Mouse (Mus musculus) stomach, postnatal 0 days (tissue): ENCODE measurements around the gene Tspan12. TPM values are rescaled to one million over a fixed set of nuclear protein-coding genes. Genes with fewer than 3 reads are reported as not detected.

Experiments used
- ATAC-seq: fragments of 200-750 bp; cut with Nextera tagmentation; 2 replicates; pipeline ENCODE4 v1.8.0; 2017; ENCODE audit not compliant: low FRiP score, low TSS enrichment
- DNase-seq: peaks from one replicate; pipeline ENCODE4 v3.0.0-alpha.2; 2016; ENCODE audit warnings: low spot score
- H3K27ac ChIP-seq: fragments of 300-500 bp; sonication (generic); replicated peaks from 2 replicates; pipeline ENCODE4 v1.5.1; 2014; ENCODE audit warnings: mild to moderate bottlenecking, control low read depth
- H3K27me3 ChIP-seq: fragments of 300-500 bp; sonication (generic); 2 replicates; pipeline ENCODE4 v1.6.1; 2014; ENCODE audit warnings: low read length; ENCODE audit not compliant: control insufficient read depth, insufficient read depth
- H3K36me3 ChIP-seq: fragments of 300-500 bp; sonication (generic); 2 replicates; pipeline ENCODE4 v1.6.1; 2014; ENCODE audit warnings: low read length, mixed read lengths; ENCODE audit not compliant: control insufficient read depth, insufficient read depth
- H3K4me1 ChIP-seq: fragments of 300-500 bp; sonication (generic); replicated peaks from 2 replicates; pipeline ENCODE4 v1.6.1; 2014; ENCODE audit warnings: antibody characterized with exemption; ENCODE audit not compliant: control insufficient read depth, insufficient read depth
- H3K4me2 ChIP-seq: fragments of 300-500 bp; sonication (generic); replicated peaks from 2 replicates; pipeline ENCODE4 v1.6.1; 2014; ENCODE audit warnings: low read depth, mild to moderate bottlenecking, control low read depth, moderate library complexity
- H3K4me3 ChIP-seq: fragments of 300-500 bp; sonication (generic); 2 replicates; pipeline ENCODE4 v1.5.1; 2014; ENCODE audit warnings: low read depth, low read length, control low read depth
- H3K9ac ChIP-seq: fragments of 300-500 bp; sonication (generic); 2 replicates; pipeline ENCODE4 v1.6.1; 2014; ENCODE audit warnings: mild to moderate bottlenecking, low read length, control low read depth, mixed read lengths
- H3K9me3 ChIP-seq: fragments of 300-500 bp; sonication (generic); 2 replicates; pipeline ENCODE4 v1.6.1; 2016; ENCODE audit warnings: low read length; ENCODE audit not compliant: control insufficient read depth
- CTCF ChIP-seq: IDR thresholded peaks from 2 replicates; pipeline ENCODE4 v1.5.1; 2016; ENCODE audit warnings: antibody characterized with exemption, low read depth, mild to moderate bottlenecking, moderate library complexity
- EP300 ChIP-seq: optimal IDR thresholded peaks from 2 replicates; pipeline ENCODE3; 2016; ENCODE audit warnings: antibody characterized with exemption
- WGBS: fragments of 180-500 bp; shearing (Covaris S2); extraction: QIAGEN DNeasy Blood & Tissue Kit; methylation state at CpG from one replicate; pipeline ENCODE4 v1.1.7; 2014; 5-methylcytosine and 5-hydroxymethylcytosine counted together
- polyA plus RNA-seq: library from polyadenylated mRNA; unstranded; fragments of >200 nt; fragmentation: Nextera tagmentation; extraction: Ambion mirVana; gene quantifications from 2 replicates; pipeline ENCODE4 v1.2.1, GENCODE M21; 2015

Gene Tspan12
- polyA plus RNA-seq, 1 experiment from 2014 or later: 25.0 TPM

DNA sequence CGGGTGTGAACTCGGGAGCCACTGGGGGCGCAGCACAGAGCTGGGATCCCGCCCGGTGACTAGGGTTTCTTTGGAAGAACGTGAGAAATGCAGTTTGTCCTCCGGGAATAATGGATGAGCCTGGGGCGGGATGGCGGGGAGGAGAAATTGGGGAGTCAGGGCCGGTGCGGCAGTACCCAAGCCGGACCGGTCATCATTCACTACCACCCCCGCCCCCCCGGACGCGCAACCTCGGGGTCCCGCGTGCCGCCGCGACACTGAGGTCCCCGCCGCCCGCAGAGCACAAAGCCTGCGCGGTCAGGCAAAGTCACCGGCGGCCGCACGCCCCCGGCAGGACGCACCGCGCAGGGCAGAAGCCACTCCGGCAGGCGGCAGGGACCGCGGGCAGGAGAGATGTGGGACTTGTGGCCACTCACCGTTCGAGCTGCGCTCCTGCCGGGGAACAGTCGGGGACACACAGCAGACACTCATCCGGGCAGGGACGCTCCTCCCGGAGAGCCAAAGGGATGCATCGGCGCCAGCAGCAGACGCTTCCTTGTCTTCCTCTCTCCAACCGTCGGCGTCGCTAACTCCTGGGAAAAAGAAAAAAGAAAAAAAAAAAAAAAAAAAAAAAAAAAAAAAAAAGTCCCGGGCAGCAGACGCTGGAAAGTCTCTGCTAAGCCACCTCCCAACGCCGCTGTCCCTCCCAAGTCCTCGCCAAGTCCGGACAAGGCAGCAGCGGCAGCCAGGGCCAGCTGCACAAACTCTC is 545 bp downstream of the Tspan12 start:
- ATAC-seq: peak; percentile 87
- H3K36me3 ChIP-seq: no peaks in the 10 kb centered on the region
- H3K27me3 ChIP-seq: no peaks in the 10 kb centered on the region

DNA sequence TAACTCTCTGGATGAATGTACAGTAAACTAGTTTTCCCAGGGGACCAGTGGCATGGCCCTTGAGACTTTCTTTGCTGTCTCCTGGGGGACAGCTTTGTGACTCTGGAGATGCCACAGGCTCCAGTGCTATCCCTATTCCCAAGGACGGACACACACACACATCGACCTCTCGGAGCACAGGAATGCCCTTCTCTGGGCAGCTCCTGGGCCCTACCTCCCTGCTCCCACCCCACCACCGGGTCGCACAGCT is 1.0 kb downstream of the Tspan12 start:
- ATAC-seq (peak; percentile 84), DNase-seq (no peak)
- Histone ChIP-seq H3K4me3 (peak overlapping the region; percentile 82), H3K36me3 (no peaks in the 10 kb centered on the region), H3K4me1 (no peaks in the 10 kb centered on the region; the same call in 1 of the 2 replicates), H3K27ac (no peak overlapping the region), H3K27me3 (no peaks in the 10 kb centered on the region), H3K4me2 (peak overlapping the region; percentile 90), H3K9me3 (no peaks in the 10 kb centered on the region), H3K9ac (peak overlapping the region; percentile 76)
- TF ChIP-seq CTCF (no peak), EP300 (no peak)
- WGBS: 0% methylated on average over 5 of the region's 5 CpGs

More for the DNA sequence above, 545 bp downstream of the Tspan12 start:
- under 1% methylated on average over 61 of the region's 62 CpGs for WGBS
- DNase-seq: peak; percentile 80
- TF ChIP-seq CTCF: peak; percentile 62
- TF ChIP-seq EP300: no peak
- Histone ChIP-seq H3K9ac (peak overlapping the region; percentile 76), H3K4me1 (no peaks in the 10 kb centered on the region; the same call in 1 of the 2 replicates), H3K4me2 (peak overlapping the region; percentile 90), H3K4me3 (peak overlapping the region; percentile 82), H3K9me3 (no peaks in the 10 kb centered on the region), H3K27ac (peak overlapping the region; percentile 86)

DNA sequence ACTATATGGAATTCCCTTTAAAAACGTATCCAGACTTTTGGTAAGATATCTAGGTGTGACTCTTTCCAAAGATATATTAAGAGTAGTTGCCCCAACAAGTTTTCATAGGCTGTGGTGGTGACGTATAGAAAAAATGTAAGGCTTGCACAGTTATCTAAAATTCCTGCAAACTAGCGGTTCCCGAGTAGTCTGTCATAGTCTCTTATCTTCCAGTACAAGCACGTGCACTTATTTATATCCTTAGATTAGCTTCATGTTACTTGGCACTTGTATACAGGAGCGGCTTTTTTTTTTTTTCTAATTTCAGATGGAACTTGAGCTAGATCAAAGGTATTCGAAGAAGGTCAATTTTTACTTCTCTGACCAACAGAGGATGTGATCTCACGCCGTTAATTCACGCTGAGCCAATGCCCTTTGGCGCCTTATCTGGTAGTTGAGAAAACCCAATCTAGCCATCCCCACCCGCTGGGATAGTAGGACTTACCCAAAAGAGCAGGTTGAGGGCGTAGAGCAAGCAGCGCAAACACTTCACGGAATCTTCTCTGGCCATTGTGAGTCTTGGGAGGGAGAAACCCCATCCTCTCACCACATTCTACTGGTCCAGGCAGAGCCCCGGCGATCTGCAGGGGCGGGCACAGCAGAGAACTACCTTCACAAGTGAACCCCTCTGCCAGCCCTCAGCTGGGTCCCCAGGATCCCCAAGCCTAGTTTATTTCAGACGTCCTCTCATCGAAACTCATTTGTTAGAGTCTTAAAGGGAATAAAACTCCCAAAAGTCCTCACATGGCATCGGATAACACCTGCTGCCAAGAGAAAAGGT is 1.6 kb downstream of the Tspan12 start:
- 17% methylated on average over 21 of the region's 21 CpGs for WGBS
- H3K4me3 ChIP-seq: peak overlapping the region; percentile 82
- peak overlapping the region; percentile 90 for H3K4me2 ChIP-seq
- no peaks in the 10 kb centered on the region for H3K27me3 ChIP-seq
- no peaks in the 10 kb centered on the region for H3K36me3 ChIP-seq
- ATAC-seq: no peak
- peak; percentile 22 for DNase-seq
- H3K9me3 ChIP-seq: no peaks in the 10 kb centered on the region
- H3K4me1 ChIP-seq: no peaks in the 10 kb centered on the region; the same call in 1 of the 2 replicates
- TF ChIP-seq EP300 (no peak), CTCF (no peak)
- H3K27ac ChIP-seq: no peak overlapping the region
- H3K9ac ChIP-seq: peak overlapping the region; percentile 76

DNA sequence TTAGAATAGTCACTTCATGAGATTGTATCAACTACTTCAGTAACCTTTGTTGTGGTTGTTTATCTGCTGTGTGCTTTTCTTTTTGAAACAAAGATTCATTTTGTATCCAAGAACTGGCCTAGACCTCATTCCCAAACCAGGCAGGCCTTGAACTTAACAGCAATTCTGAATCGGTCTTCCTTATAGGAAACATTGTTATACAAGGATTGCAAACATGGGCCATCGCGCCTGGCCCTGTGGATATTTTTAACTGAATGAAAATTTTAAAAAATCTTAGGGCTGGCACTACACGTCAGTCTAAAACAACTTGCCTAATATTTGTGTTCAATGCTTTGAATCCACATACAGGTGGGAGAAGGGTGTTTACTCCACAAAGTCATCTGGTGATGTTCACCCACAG is 3.5 kb downstream of the Tspan12 start:
- Histone ChIP-seq H3K27ac (no peak overlapping the region), H3K4me1 (no peaks in the 10 kb centered on the region; the same call in 1 of the 2 replicates), H3K4me2 (no peak overlapping the region), H3K4me3 (no peak overlapping the region), H3K9ac (no peak overlapping the region), H3K9me3 (no peaks in the 10 kb centered on the region), H3K36me3 (no peaks in the 10 kb centered on the region), H3K27me3 (no peaks in the 10 kb centered on the region)
- WGBS: 86% methylated on average over 4 of the region's 4 CpGs
- DNase-seq (no peak), ATAC-seq (no peak)
- TF ChIP-seq EP300 (no peak), CTCF (no peak)

DNA sequence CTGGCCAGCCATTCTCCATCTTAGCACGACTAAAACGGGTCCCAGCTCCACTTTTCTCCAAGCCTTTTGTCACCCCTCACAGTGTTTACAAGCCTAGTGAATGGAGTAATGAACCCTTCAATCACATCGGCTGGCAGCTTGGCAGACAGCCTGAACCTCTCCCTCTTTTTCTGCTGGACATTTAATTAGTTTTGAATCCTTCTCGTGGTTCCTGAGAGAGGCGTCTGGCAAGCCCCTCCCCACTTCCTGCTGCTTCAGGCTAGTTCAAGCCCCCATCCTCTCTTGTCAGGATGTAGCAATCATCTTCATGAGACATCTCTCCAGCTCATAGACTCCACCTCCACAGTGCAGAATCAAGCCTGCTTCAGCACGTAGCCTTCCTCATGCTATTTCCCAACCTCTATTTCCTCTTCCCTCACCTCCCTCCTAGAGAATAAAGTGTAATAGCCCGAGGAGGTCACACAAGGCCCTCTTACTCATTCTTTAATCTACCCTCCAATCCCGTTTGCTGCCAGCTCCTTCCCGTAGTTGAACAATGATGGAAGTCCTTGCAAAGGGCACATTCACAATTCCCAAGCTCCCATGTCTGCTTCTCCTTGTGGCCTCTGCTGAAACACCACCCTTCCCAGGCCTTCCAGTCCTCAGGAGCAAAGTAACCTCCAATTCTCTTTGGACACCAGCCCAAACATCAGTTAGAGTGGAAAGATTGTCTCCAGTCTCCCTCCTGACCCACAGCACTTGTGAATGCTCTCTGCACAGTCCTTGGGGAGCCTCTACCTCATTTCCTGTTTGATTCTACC is 12.1 kb downstream of the Tspan12 start:
- Histone ChIP-seq H3K9me3 (no peaks in the 10 kb centered on the region), H3K4me1 (no peaks in the 10 kb centered on the region), H3K27me3 (no peaks in the 10 kb centered on the region), H3K36me3 (0 out of 2 replicates have a peak, but pooled peaks cover 2% of the 10 kb centered on the region), H3K4me3 (no peak overlapping the region), H3K27ac (no peak overlapping the region), H3K4me2 (peak overlapping the region; percentile 18; the same call in 1 of the 2 replicates), H3K9ac (no peak overlapping the region)
- TF ChIP-seq CTCF (0 out of 2 replicates have a peak, but pooled peaks have one; percentile 15), EP300 (no peak)
- ATAC-seq: peak; percentile 61; the same call in 1 of the 2 replicates
- no peak for DNase-seq
- WGBS: 8% methylated on average over 9 of the region's 9 CpGs
